Mouse (Mus musculus): ENCODE results near the gene Gm10282. TPM values are rescaled to one million over a fixed set of nuclear protein-coding genes. Genes with fewer than 3 reads are reported as not detected.

The Gm10282 gene
- polyA plus RNA-seq, 1 experiment from 2014 or later = 26.9 TPM

DNA sequence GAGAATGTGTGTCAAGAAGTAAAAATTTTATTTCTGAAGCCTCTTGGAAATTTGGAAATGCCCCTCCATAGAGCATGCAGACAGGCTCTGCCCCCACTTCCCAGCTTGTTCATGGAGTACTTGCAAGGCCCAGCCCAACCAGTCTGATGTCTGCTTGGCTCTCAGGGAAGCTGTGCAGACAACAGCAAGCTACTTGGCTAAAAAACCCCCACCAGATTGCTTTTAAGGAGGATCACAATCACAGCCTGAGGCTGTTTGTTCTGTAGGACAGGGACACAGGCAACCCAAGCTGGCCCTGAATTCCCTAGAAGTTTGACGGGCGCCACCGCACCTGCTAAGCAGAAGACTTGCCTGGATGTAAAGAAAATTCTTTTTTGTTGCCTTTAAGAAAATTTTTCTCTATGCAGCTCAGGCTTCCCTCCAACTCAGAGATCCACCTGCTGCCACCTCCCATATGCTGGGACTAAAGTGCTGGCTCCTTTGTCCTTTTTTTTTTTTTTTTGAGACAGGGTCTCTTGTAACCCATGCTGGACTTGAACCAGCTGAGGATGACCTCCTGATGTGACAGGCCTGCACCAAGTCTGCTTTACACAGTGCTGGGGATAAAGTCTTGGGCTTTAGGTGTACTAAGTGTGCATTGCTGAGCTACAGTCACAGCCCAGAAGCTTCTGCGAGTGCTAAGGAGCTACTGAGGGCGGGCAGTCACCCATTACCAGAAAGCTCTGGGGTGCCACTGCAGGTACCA is 37.7 kb upstream of the Gm10282 start:
- H3K4me1 ChIP-seq = no peaks in the 10 kb centered on the region
- peaks cover 84% of the 10 kb centered on the region for H3K36me3 ChIP-seq
- no peak overlapping the region for H3K4me3 ChIP-seq
- 85% methylated on average over 5 of the region's 5 CpGs for WGBS
- ATAC-seq (ENCODE audit: insufficient number of reproducible peaks, insufficient read depth, low FRiP score, low TSS enrichment, low read depth) = no peak
- no peak overlapping the region for H3K27ac ChIP-seq
- H3K9ac ChIP-seq = no peak overlapping the region
- no peaks in the 10 kb centered on the region for H3K9me3 ChIP-seq
- H3K27me3 ChIP-seq = no peaks in the 10 kb centered on the region
- no peak overlapping the region for H3K4me2 ChIP-seq

DNA sequence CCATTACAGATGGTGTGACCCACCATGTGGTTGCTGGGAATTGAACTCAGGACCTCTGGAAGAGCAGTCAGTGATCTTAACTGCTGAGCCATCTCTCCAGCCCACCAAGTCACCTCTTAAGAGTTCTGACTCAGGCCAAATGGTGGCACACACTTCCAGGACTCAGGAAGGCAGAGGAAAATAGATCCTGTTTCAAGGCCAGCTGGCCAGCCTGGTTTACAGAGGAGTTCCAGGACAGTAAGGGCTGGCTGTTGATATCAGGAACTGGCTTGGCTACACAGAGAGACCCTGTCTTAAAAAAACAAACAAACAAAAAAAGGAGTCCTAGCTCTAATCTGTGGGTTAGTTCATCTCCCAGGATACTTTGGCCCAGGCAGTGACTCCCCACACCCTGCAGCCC is 32.0 kb upstream of the Gm10282 start:
- H3K27me3 ChIP-seq = no peaks in the 10 kb centered on the region
- H3K4me2 ChIP-seq = no peak overlapping the region
- no peak overlapping the region for H3K9ac ChIP-seq
- H3K36me3 ChIP-seq = peaks cover 58% of the 10 kb centered on the region
- ATAC-seq (ENCODE audit: insufficient number of reproducible peaks, insufficient read depth, low FRiP score, low TSS enrichment, low read depth) = no peak
- no peaks in the 10 kb centered on the region for H3K9me3 ChIP-seq
- no peaks in the 10 kb centered on the region for H3K4me1 ChIP-seq
- H3K4me3 ChIP-seq = no peak overlapping the region
- H3K27ac ChIP-seq = no peak overlapping the region

DNA sequence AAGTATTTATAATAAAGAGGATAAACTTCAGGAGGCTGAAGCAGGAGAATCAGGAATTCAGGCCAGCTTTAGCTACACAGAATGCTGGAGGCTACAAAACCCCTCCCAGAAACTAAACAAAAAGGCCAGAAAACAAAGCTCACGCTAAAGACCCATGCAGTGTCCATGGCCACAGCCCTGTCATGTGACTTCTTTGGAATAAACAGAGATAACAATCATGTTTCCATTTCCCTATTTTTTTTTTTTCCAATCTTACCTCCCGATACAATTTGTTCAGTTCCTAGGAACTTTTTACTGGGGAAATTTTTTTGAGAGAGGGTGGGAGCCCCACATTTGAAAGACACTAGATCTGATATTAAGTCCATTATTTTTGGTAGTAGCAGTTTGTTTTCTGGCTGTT is 31.2 kb upstream of the Gm10282 start:
- H3K4me2 ChIP-seq = no peak overlapping the region
- no peaks in the 10 kb centered on the region for H3K4me1 ChIP-seq
- 75% methylated on average over 2 of the region's 2 CpGs for WGBS
- H3K9me3 ChIP-seq = no peaks in the 10 kb centered on the region
- ATAC-seq (ENCODE audit: insufficient number of reproducible peaks, insufficient read depth, low FRiP score, low TSS enrichment, low read depth) = no peak
- no peak overlapping the region for H3K9ac ChIP-seq
- H3K27me3 ChIP-seq = no peaks in the 10 kb centered on the region
- no peak overlapping the region for H3K27ac ChIP-seq
- no peak overlapping the region for H3K4me3 ChIP-seq
- H3K36me3 ChIP-seq = peaks cover 51% of the 10 kb centered on the region

DNA sequence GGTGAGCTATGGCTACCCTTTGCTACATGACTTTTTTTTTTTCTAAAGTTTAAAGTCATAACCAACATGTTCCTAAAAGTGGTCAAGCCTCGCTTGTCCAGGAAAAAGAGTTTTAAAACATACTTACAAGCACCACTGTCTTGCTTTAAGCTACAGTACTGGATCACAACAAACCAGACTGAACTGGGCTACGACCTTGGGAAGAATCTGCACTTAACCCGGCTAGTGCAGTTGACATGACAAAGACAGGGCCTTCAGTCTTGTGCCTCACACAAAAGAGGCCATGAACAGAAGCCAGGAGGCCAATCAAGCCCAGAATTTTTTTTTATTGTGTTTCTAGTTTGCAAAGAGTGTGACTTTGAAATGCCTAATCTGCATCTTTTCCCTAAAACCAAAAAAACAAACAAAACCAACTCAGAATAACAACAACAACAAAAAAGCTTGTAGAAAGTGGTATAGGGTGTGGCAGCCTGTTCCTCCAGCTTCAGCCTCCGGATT is 29.1 kb upstream of the Gm10282 start:
- no peak overlapping the region for H3K4me3 ChIP-seq
- no peaks in the 10 kb centered on the region for H3K9me3 ChIP-seq
- no peak overlapping the region for H3K9ac ChIP-seq
- no peak for ATAC-seq (ENCODE audit: insufficient number of reproducible peaks, insufficient read depth, low FRiP score, low TSS enrichment, low read depth)
- H3K27ac ChIP-seq = no peak overlapping the region
- 81% methylated on average over 4 of the region's 4 CpGs for WGBS
- H3K27me3 ChIP-seq = no peaks in the 10 kb centered on the region
- no peaks in the 10 kb centered on the region for H3K4me1 ChIP-seq
- no peak overlapping the region for H3K4me2 ChIP-seq
- H3K36me3 ChIP-seq = peaks cover 31% of the 10 kb centered on the region

DNA sequence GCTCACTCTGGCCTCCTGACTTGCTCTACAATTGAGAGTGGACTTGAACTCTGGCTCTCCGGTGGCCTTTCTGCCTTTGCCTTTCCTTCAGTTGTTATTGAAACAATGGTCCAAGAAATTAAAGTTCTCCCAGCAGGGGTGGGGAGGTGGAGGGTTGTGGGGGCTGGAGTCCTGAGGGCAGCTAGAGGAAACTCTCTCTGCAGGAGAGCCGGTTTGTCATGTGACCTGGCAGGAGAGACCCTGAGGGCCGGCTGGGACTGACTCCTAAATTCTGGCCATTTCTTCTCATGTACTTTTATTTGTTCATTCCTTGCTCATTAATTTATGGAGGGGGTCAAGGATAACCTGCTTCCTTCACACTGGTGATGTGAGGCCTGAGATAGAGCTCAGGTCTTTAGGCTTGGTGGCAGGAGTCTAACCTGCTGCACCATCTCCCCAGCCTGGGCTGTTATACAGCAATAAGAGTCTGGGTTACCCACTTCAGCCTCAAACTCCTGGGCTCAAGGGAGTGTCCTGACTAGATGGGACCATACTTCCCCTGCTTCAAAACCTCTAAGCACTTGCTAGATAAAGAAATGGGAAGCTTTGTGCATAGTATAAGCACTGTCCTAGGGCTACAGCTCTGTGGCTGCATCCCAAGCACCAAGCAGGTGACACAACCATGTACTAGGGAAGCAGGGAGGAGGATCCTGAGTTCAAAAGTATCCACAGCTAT is 28.5 kb upstream of the Gm10282 start:
- ATAC-seq (ENCODE audit: insufficient number of reproducible peaks, insufficient read depth, low FRiP score, low TSS enrichment, low read depth) = no peak
- H3K4me3 ChIP-seq = no peak overlapping the region
- H3K9ac ChIP-seq = no peak overlapping the region
- no peak overlapping the region for H3K4me2 ChIP-seq
- H3K27ac ChIP-seq = no peak overlapping the region
- no peaks in the 10 kb centered on the region for H3K9me3 ChIP-seq
- H3K4me1 ChIP-seq = no peaks in the 10 kb centered on the region
- WGBS = 38% methylated on average over 3 of the region's 3 CpGs
- H3K36me3 ChIP-seq = peaks cover 27% of the 10 kb centered on the region
- H3K27me3 ChIP-seq = no peaks in the 10 kb centered on the region

DNA sequence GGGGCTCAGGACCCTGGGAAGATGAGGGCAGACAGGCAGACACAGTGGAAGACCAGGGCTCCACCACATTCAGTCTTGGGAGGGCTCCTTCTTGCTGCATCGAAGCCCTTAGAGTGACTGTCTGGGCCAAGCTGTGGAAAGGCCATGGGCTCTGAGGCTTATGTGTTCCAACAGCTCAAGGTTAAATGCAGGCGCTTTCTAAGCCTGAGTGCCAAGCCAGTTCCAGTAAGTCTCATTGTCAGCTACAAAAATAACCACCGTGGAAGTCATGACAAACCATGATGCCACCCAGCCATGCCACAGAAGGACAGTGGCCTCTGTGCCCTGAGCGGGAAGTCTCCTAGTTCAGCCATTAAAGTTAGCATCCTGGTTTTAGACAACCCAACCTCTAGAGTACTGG is 26.6 kb upstream of the Gm10282 start:
- 90% methylated on average over 4 of the region's 4 CpGs for WGBS
- H3K9me3 ChIP-seq = no peaks in the 10 kb centered on the region
- no peak for ATAC-seq (ENCODE audit: insufficient number of reproducible peaks, insufficient read depth, low FRiP score, low TSS enrichment, low read depth)
- no peak overlapping the region for H3K27ac ChIP-seq
- no peaks in the 10 kb centered on the region for H3K27me3 ChIP-seq
- H3K4me1 ChIP-seq = no peaks in the 10 kb centered on the region
- peaks cover 13% of the 10 kb centered on the region for H3K36me3 ChIP-seq
- no peak overlapping the region for H3K9ac ChIP-seq
- H3K4me3 ChIP-seq = no peak overlapping the region
- no peak overlapping the region for H3K4me2 ChIP-seq

DNA sequence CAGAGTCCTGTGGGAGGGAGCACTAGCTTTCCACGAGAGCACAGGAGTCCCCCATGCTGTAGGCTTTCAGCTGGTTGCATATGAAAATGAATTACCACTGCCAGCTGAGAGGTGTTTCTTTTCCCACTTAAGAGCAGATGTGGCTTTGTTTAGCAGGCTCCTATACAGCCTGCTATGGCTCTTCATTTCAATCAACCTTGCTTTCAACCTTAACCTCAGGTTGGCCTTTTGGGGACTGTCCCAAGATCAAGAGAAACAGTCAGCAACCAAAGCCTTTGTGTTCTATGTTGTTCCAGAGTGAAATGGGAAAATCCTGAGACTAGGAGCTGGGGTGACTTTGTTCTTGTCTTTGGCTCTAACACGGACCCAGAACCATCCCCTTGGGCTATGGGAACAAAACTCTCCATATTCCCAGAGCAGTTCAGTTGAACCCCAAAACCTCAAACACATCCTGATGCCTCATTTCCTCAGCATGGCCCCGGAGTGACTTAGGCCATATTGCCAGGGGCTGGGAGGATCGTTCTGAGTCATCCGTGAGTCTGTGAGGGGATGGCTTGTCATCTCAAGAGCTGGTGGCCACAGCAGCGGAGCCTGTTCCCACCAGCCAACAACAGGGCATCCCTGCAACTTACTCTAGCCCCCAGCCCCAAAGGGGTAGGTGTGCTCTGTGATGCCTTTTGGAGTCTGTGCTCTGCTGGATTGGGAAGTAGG is 25.9 kb upstream of the Gm10282 start:
- WGBS = 80% methylated on average over 6 of the region's 6 CpGs
- no peak for ATAC-seq (ENCODE audit: insufficient number of reproducible peaks, insufficient read depth, low FRiP score, low TSS enrichment, low read depth)
- H3K4me1 ChIP-seq = no peaks in the 10 kb centered on the region
- H3K27ac ChIP-seq = no peak overlapping the region
- no peaks in the 10 kb centered on the region for H3K27me3 ChIP-seq
- H3K9me3 ChIP-seq = no peaks in the 10 kb centered on the region
- no peak overlapping the region for H3K4me3 ChIP-seq
- H3K9ac ChIP-seq = no peak overlapping the region
- H3K4me2 ChIP-seq = no peak overlapping the region
- peaks cover 10% of the 10 kb centered on the region for H3K36me3 ChIP-seq

DNA sequence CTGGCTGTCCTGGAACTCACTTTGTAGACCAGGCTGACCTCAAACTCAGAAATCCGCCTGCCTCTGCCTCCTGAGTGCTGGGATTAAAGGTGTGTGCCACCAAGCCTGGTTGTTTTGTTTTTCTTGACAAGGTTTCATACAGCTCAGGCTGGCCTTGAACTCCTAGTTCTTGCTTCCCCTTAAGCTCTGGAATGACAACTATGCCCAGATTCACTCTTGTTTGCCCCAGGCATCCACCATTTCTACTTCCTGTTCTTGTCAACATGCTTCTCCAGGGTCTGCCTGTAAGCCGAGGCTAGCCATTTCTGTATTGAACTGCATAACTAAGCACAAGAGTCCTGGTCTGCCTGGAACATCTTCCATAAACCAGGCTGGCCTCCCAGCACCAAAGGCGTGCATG is 24.1 kb upstream of the Gm10282 start:
- peaks cover 3% of the 10 kb centered on the region; the same call in 1 of the 2 replicates for H3K27me3 ChIP-seq
- no peak overlapping the region for H3K9ac ChIP-seq
- WGBS = 84% methylated on average over 3 of the region's 3 CpGs
- H3K4me1 ChIP-seq = no peaks in the 10 kb centered on the region
- H3K4me3 ChIP-seq = no peak overlapping the region
- H3K27ac ChIP-seq = no peak overlapping the region
- no peak overlapping the region for H3K4me2 ChIP-seq
- H3K36me3 ChIP-seq = no peaks in the 10 kb centered on the region
- H3K9me3 ChIP-seq = no peaks in the 10 kb centered on the region
- ATAC-seq (ENCODE audit: insufficient number of reproducible peaks, insufficient read depth, low FRiP score, low TSS enrichment, low read depth) = no peak

DNA sequence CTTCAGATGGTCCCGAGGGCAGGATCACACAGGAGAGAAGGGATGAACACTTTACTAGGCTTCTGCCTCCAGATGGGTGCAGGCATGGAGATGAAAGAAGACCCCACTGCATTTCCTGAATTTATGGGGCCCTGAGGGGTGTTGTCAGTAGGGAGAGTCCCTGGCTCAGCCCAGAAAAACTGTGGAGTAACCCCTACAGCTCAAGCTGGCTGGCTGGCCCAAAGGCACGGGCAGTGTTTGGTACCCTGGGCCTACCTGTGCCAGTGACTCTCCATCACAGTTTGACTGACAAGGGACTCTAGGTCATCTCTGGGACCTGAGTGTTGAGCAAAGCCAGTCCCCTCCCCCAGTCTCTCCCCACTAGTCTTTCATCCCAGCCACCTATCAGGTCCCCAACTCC is 19.6 kb upstream of the Gm10282 start:
- peaks cover 9% of the 10 kb centered on the region for H3K4me1 ChIP-seq
- H3K4me3 ChIP-seq = no peak overlapping the region
- no peaks in the 10 kb centered on the region for H3K36me3 ChIP-seq
- H3K9ac ChIP-seq = no peak overlapping the region
- no peak overlapping the region for H3K4me2 ChIP-seq
- no peaks in the 10 kb centered on the region for H3K9me3 ChIP-seq
- ATAC-seq (ENCODE audit: insufficient number of reproducible peaks, insufficient read depth, low FRiP score, low TSS enrichment, low read depth) = no peak
- H3K27me3 ChIP-seq = peaks cover 40% of the 10 kb centered on the region
- H3K27ac ChIP-seq = no peak overlapping the region
- WGBS = 72% methylated on average over 2 of the region's 2 CpGs

DNA sequence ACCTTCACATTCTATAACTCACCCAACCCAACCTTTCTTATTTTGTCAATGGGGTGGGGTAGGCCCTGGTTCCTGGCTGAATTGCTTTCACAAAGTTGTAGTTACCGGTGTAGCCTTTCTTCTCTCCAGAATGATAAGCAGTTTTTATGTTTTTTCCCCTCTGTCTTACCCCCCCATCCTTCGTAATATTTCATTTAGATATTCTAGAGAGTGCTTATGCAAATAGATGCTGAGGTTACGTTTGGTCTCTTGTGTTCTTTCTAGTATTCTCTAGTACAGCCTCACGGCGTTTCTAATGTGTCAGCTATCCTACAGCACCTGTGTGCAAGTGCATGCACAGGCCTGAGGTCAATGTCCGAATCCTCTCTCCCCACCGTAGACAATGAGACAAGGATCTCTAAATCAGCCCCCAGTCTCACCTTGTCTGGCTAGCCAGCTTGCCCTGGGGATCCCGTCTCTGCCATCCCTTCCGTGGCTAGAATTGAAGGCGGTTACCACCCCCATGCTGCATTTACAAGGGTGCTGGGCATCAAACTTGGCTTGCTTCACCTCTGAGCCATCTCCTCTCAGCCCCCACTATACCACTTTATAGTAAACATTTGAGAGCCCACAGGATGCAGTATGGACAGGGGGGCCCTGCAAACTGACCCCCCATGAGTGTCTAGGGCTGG is 19.1 kb upstream of the Gm10282 start:
- Histone ChIP-seq H3K27me3 (peaks cover 45% of the 10 kb centered on the region), H3K9ac (no peak overlapping the region), H3K4me2 (no peak overlapping the region), H3K27ac (no peak overlapping the region), H3K36me3 (no peaks in the 10 kb centered on the region), H3K9me3 (no peaks in the 10 kb centered on the region), H3K4me3 (no peak overlapping the region), H3K4me1 (peaks cover 15% of the 10 kb centered on the region)
- WGBS = 83% methylated on average over 10 of the region's 10 CpGs
- ATAC-seq (ENCODE audit: insufficient number of reproducible peaks, insufficient read depth, low FRiP score, low TSS enrichment, low read depth) = no peak

DNA sequence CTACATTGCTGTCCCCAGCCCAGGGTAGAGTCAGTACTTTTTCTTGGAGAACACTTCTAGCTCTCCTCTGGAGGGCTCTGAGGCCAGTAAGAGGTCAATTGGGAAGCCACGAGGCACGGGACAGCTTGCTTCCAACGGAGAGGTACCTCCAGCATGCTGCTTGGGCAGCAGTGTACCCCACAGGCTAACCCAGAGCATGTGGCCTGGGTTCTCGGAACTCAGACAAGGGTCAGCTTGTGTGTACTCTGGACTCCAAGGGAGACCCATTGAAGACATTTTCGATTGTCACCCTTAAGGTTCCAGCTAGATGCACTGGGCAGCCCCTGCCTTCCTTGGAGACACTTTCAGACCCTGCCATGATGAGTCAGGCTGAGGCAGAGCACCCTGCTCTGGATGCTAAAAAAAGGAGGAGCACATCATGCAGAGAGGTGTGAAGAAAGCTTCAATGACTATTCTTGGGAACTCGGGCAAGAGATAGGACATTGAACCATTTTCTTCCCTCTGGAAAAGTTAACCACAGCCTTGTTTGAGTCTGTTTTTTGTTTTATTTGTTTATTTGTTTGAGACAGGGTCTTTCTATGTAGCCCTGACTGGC is 18.2 kb upstream of the Gm10282 start:
- Histone ChIP-seq H3K27ac (no peak overlapping the region), H3K9me3 (no peaks in the 10 kb centered on the region), H3K4me2 (no peak overlapping the region), H3K4me3 (no peak overlapping the region), H3K27me3 (peaks cover 53% of the 10 kb centered on the region), H3K36me3 (no peaks in the 10 kb centered on the region), H3K9ac (no peak overlapping the region), H3K4me1 (peaks cover 16% of the 10 kb centered on the region)
- ATAC-seq (ENCODE audit: insufficient number of reproducible peaks, insufficient read depth, low FRiP score, low TSS enrichment, low read depth) = no peak
- WGBS = 69% methylated on average over 6 of the region's 6 CpGs
